Mouse (Mus musculus) hindlimb bud, embryonic 11.5 days (tissue): ENCODE data around the gene 2810004N23Rik.
"Not testable (repeated sequence)": the region's sequence is repeated elsewhere in the genome, so short reads cannot be mapped to it uniquely, and the experiment has no call there.

Source experiments
- DNase-seq: peaks from one replicate; pipeline ENCODE4 v3.0.0-alpha.2; 2012; ENCODE audit warnings: low read depth, low spot score; ENCODE audit errors: extremely low spot score

The 2810004N23Rik gene

GRCm38 (mm10) chr8:124867126-124867525 is 4.2 kb upstream of the 2810004N23Rik start:
- no peak for DNase-seq

GRCm38 (mm10) chr8:124866669-124867068 is 3.7 kb upstream of the 2810004N23Rik start:
- DNase-seq: no peak

- no peak for DNase-seq
Observed at GRCm38 (mm10) chr8:124863729-124864128, 809 bp upstream of the 2810004N23Rik start.

- DNase-seq: no peak
Observed at GRCm38 (mm10) chr8:124863163-124863677, 300 bp upstream of the 2810004N23Rik start.

DNA sequence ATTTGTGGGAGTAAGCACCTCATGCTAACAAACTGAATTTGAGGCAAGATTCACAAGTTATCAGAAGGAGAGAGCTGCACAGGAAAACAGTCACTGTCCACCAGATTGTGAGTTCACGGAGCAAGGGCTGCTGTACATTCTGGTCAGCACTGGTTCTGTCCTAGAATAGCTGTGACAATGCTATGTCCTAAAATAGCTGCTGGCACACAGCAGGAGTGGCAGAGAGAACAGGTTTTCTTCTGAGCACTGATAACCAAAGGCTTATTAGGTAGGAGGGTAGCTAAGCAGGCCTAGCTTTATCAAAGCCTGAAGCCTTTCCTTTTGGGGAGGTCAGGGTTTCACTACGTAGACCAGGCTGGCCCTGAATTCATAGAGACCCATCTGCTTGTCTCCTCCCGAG is 2.7 kb downstream of the 2810004N23Rik start:
- DNase-seq: no peak

DNA sequence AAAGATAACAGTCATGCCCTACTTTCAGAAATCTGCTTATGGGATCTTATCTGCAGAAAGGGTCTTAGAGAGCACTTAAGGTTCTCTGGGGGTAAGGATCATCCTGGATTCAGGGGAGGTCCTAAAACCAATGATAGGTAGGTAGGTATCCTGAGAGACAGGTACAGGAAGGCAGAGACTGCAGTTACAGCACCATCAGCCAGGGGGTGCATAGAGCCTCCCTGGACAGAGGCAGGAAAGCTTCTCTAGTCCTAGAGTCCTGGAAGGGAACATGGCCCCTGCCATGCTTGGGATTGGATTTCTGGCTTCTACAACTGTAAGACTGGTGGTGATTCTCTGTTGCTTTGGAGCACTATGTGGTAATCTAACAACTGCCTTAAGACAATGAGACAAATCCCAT is 3.5 kb downstream of the 2810004N23Rik start:
- DNase-seq: no peak

DNA sequence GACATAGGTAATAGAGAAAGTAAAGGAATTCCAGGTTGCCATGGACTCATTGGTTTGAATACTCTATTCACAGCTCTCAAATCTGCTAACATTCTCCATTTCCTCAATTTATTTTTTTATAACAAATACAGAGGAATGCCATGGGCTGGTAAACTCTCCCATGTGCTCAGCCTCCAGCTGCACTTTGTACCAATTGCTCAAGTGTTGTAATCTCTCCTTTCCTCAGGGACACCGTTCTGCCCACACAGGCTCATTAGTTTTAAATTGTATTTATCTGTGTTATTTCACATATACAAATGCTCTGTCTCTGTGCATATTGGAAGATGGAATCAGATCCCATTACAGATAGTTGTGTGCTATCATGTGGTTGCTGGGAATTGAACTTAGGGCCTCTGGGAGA is 9.4 kb downstream of the 2810004N23Rik start:
- DNase-seq: no peak

DNA sequence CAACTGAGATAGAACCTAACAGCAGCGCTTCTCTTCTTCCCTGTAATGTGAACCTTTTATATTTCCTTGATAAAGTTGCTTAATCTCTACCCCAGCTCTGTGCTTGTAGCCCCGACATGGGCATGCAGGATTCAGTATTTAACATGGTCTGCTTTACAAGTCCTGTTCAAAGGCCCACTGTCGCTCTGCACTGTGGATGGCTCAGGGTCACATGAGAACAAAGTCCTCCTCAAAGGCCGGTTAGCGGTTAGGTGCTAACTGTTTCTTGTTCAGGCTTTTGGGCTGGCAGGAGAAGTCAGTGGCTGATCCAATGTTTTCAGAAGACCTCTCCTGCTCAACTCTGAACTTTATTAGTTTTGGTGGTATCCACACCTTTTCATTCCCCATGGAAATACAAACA is 17.3 kb downstream of the 2810004N23Rik start:
- DNase-seq: no peak

- DNase-seq: no peak
Observed at GRCm38 (mm10) chr8:124845131-124845530, 17.8 kb downstream of the 2810004N23Rik start.

DNA sequence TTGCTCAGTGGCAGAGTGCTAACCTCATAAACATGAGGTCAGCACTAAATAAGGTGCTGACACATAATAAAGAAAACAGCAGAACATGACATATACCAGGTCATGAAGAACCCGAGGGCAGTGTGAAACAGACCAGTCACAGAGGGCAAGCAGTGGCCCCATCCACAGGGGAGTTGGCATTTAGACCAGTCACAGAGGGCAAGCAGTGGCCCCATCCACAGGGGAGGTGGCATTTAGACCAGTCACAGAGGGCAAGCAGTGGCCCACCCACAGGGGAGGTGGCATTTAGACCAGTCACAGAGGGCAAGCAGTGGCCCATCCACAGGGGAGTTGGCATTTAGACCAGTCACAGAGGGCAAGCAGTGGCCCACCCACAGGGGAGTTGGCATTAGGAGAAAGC is 20.0 kb downstream of the 2810004N23Rik start:
- DNase-seq: not testable (repeated sequence)

- DNase-seq: no peak
Observed at GRCm38 (mm10) chr8:124841775-124842174, 21.1 kb downstream of the 2810004N23Rik start.

- no peak for DNase-seq
Observed at GRCm38 (mm10) chr8:124840900-124841299, 22.0 kb downstream of the 2810004N23Rik start.

DNA sequence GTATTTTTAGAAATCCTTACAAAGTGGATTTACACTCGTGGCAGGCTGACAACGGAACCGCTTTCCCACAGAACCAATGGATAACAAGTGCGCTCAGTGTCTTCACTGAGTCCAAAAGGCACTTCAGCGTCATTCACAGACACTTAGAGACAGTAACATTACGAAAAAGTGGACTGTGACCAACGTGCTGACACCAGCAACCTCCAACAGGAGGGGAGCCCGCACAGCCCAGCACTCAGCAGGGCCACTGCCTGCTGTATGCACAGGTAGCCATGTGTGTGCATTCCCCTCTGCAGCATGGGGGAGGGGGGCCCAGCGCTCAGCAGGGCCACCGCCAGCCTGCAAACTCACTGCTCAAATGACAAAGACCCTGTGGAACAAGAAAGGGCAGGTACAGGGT is 23.5 kb downstream of the 2810004N23Rik start:
- no peak for DNase-seq

DNA sequence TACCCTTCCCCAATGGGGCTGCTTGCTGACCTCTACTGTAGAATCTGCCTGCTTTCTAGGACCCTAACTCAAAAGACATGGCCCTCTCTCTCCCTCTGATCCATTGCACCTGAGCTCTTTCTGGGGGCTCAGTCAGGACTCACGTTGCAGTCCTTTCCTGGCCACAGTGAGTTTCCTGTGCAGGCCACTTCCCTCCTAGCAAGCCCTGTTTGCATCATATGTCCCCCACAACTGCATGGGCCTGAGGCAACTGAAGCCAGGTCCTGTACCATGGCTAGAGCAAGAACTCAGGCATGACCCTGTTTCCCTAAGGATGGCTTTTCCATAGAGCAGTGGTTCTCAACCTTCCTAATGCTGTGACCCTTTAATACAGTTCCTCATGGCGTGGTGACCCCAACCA is 25.0 kb downstream of the 2810004N23Rik start:
- no peak for DNase-seq

GRCm38 (mm10) chr8:124836907-124837306 is 26.0 kb downstream of the 2810004N23Rik start:
- DNase-seq: no peak

DNA sequence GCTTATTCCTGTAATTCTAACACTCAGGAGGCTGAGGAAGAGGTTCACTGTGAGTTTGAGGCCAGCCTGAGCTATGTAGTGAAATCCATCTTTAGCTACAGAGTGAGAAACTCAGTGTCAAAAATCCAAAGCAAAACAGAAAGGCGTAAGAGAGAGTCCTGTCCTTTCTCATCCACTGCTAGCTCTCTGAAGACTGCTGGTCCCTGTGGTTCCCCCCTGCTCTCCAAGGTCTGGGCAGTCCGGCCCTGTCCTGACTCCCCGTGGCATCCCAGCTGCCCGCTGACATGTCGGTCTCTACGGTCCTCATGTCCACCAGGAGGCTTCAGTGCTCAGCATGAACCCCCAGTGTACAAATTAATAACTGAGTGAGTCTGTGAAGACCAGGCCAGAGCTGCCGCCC is 26.6 kb downstream of the 2810004N23Rik start:
- DNase-seq: no peak

DNA sequence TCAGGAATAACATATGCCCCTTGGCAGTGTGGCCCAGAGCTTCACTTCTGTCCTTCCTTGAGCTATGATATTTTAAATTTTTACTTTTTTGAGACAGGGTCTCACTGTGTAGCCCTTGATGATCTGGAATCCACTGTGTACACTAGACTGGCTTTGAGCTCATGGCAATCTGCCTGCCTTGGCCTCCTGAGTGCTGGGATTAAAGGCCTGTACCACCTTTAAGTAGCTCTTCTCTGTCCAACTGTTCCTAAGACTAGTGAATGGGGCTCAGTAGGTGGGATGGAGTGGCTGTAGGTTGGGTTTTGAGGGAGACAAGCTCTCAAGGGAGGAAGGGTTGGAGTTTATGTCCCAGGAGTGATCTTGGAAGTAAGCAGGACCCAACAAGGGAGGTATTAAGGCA is 27.1 kb downstream of the 2810004N23Rik start:
- DNase-seq: no peak

DNA sequence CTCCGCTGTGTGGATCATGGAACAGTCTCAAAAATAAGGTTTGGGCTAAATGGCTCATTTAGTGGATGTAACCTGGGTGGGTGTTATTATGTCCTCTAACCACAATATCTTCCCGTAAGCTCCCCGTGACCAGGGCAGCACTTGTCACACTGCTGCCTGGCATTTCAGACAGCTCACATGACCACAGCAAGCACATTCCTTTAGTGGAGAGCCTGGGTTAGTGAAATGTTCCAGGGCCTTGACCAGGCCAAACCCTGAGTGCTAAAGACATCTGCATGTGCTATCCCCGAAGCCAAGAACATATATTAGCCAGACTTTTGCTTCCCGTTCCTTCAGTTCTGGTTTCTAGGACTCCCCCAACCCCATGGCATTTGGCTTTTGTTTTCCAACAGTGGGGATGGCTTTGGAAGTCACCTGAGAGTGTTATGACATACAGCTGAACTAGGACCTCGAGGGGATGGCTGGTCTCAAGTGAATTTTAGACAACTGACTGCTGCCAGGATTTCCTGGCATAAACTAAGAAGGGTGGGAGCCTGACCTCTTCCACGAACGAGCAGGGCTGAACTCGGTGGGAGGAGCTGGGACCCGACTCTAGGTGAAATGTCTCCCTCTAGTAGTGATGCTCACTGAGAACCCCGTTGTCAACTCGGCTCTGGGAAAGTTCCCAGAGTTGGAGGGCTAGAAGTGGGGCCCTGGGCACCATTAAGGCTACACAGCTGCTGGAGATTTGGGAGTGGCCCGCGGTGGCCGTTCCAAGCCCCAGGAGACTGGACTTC is 29.3 kb downstream of the 2810004N23Rik start:
- DNase-seq: no peak

GRCm38 (mm10) chr8:124831941-124832340 is 31.0 kb downstream of the 2810004N23Rik start:
- DNase-seq: no peak

- DNase-seq: no peak
Observed at GRCm38 (mm10) chr8:124831531-124831930, 31.4 kb downstream of the 2810004N23Rik start.

- no peak for DNase-seq
Observed at GRCm38 (mm10) chr8:124830050-124830449, 32.9 kb downstream of the 2810004N23Rik start.

GRCm38 (mm10) chr8:124828561-124829240 is 34.2 kb downstream of the 2810004N23Rik start:
- no peak for DNase-seq
